Mouse (Mus musculus): ENCODE results near the gene Rassf2.
A peak's percentile ranks its signal among the peaks of the same experiment; 100 is the strongest.

Gene Rassf2

DNA sequence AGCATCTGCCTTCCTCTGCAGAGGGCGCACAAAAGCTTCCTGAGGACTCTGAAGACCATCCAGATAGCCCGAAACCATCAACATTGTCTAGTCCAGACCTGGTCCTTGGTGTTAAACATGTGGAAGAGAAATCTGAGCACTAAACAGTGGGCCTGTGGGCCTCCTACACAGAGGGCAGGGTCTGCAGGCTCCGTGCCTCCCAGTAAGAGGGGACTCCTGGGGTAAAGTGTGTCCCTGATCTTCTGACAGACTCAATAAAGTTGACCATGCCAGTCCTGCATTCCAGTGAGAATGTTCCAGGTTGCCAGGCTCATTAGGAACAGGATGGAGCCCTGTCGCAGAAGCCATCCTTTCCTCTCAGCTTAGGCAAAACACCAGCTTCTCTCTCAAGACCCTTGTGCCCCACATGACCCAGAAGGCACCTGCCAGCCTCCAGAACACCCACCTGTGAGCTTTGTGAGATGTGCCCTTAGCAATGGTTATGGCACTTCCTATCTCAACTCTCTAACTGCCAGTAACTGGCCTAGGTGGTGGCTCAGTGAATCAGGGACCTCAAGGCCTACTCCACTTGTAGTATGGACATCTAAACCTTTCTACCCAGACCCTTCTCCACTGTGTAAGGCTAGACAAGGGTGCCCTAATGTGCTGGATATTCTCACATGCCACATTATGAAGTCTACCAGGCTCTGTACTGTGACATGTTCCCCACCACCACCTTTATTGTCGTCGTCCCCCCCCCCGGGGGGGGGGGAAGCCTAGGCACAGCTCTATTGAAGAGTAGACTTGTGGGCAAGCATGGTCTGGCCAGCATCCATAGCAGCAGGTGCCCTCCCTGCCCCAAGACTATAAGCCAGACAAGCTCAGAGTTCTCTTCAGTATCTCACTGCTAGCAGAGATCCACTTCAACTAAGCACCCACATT is 73.5 kb downstream of the Rassf2 start:
- no peak for DNase-seq (ENCODE audit: low read depth, low spot score)

- peak; percentile 69 for DNase-seq (ENCODE audit: low read depth, low spot score)
Measured at GRCm38 (mm10) chr2:131955264-131955663, 74.8 kb downstream of the Rassf2 start.

- DNase-seq (ENCODE audit: low read depth, low spot score), result no peak
Measured at GRCm38 (mm10) chr2:131954835-131955234, 75.2 kb downstream of the Rassf2 start.

- DNase-seq (ENCODE audit: low read depth, low spot score), result no peak
Measured at GRCm38 (mm10) chr2:131953711-131954110, 76.3 kb downstream of the Rassf2 start.

DNA sequence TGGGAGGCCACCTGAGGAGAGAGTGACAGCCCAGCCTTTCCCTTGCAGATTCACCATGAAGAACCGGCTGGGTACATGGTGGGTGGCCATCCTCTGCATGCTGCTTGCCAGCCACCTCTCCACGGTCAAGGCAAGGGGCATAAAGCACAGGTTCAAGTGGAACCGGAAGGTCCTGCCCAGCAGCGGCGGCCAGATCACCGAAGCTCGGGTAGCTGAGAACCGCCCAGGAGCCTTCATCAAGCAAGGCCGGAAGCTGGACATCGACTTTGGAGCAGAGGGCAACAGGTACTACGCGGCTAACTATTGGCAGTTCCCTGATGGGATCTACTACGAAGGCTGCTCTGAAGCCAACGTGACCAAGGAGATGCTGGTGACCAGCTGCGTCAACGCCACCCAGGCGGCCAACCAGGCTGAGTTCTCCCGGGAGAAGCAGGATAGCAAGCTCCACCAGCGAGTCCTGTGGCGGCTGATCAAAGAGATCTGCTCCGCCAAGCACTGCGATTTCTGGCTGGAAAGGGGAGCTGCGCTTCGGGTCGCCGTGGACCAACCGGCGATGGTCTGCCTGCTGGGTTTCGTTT is 77.0 kb downstream of the Rassf2 start:
- no peak for DNase-seq (ENCODE audit: low read depth, low spot score)

DNA sequence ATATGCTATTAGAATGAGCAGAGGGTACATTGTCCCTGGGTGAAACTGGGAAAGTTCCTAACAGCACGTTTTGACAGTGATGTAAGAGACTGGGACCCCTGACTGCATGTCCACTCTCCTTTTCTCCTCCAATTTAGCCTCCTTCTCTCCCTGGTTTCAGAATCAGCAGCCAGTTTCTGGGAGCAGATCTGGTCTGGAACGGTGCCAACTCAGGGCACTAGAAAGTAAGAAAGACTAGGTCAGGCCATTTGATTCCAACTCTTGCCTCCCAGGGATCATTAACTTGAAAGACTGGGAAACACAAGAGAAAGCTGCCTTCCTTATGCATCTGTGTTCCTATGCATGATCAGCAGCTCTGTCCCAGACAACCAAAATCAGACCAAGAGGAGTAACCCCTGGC is 77.6 kb downstream of the Rassf2 start:
- no peak for DNase-seq (ENCODE audit: low read depth, low spot score)

DNA sequence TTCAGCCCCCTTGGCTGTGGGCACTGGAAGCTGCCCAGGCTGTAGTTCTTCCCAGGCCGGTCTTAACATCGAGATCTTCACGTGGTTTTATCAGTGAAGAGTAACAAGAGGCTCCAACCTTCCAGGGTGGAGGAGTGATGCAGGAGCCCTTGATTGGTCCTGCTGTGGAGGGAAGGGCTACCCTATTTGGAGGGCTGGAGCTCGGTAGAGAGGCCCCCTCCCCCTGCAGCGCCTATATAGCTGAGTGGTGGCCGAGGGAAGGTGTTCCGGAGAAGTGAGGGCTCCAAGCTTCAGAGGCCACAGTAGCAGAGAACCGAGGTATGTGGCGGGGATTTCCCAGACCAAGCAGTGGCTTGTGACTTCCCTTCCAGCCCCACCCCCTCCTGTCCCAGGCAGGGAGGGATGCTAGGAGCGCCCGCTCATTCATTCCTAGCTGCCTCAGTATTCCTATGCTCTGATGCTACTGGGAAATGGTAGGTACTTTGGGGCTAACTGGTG is 79.4 kb downstream of the Rassf2 start, which contains the start of gene Prnd:
TSS of gene Prnd (plus strand) at position 264 of the 498 bp plus-strand sequence.
- peak; percentile 19 for DNase-seq (ENCODE audit: low read depth, low spot score)

GRCm38 (mm10) chr2:131949767-131950597 is 80.1 kb downstream of the Rassf2 start:
- peak; percentile 60 for DNase-seq (ENCODE audit: low read depth, low spot score)

DNA sequence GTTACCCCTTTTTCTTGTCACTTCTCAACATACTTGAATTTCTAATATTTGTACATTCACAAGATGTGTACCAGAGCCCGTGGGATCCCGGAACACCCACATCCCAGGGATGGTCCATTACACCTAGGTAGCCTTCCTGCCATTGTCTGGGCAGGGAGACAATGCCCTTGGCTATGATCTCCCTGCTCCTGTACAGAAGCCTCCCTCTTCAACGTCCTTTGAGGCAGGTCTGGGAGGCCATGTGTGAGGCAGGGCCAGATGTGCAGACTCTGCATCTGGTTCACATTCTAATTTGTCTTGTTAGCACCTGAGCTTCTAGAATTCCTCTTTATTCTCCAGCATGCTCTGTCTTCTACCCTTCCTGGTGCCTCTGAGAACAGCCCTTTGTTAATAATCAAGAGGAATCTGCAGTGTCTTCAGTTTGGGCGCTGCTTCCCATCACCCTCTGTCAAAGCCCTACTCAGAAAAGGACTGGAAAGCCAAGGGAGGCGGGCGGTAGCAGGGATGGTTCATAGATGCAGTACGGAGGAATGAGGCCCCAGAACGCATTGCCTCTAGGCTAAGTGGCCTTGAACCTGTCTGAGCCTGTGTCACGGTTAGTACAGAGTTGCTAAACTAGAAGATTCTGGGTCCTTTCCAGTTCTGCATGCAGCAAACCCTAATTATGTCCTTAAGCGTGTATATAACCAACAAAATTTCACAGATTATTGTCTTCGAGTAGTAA is 81.0 kb downstream of the Rassf2 start:
- no peak for DNase-seq (ENCODE audit: low read depth, low spot score)

GRCm38 (mm10) chr2:131948156-131948555 is 81.9 kb downstream of the Rassf2 start:
- DNase-seq (ENCODE audit: low read depth, low spot score), result no peak

GRCm38 (mm10) chr2:131946351-131946750 is 83.7 kb downstream of the Rassf2 start:
- no peak for DNase-seq (ENCODE audit: low read depth, low spot score)

DNA sequence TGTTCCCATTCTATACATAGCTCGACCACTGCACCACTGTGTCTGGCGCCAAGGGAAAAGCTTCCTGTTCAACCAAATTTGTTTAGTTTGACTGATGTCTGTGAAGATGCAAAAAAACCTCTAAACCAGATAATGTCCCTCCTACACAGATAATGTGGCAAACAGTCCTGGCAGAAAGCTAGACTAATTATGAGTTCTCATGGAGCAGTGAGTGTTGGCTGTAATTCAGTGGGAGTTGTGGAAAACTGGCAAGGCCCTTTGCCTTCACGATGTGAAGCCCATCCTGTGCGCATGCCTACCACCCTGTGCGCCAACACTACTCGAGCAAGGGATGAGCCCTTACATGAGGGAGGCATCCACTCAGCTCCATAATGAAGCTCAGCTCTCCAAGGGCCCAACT is 84.3 kb downstream of the Rassf2 start:
- no peak for DNase-seq (ENCODE audit: low read depth, low spot score)

DNA sequence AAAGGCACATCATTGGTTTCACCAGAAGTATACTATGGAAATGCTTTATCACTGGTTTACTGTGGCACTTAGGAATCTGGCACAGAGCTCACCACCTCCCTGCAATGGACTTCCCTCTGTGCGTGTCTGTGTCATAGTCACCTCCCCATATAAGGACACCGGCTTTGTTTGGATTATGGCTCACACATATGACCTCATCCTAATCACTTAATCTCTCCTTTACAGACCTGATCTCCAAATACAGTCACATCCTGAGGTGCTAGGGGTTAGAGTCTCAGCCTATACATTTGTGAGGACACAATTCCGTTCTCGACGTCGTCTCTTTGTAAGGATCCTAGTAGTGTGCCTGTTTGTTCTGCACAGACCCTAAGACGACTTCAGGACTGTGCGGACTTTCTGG is 84.8 kb downstream of the Rassf2 start:
- DNase-seq (ENCODE audit: low read depth, low spot score), result no peak

- no peak for DNase-seq (ENCODE audit: low read depth, low spot score)
Measured at GRCm38 (mm10) chr2:131944370-131944769, 85.7 kb downstream of the Rassf2 start.

- no peak for DNase-seq (ENCODE audit: low read depth, low spot score)
Measured at GRCm38 (mm10) chr2:131941501-131941900, 88.6 kb downstream of the Rassf2 start.

- DNase-seq (ENCODE audit: low read depth, low spot score), result no peak
Measured at GRCm38 (mm10) chr2:131940506-131940905, 89.6 kb downstream of the Rassf2 start.

Measured in A20 (cell line).